Mouse (Mus musculus) olfactory bulb, adult 2 months (tissue): ENCODE data around the gene Csde1.

Experiments
- CTCF ChIP-seq: fragments of 200-500 bp; IDR thresholded peaks from 2 replicates; pipeline ENCODE4 v1.5.1; 2012; ENCODE audit warnings: low read depth, mild to moderate bottlenecking, low read length, moderate library complexity; ENCODE audit not compliant: insufficient read depth
- POLR2A ChIP-seq: fragments of 200-500 bp; IDR thresholded peaks from 2 replicates; pipeline ENCODE4 v1.6.1; 2012; ENCODE audit warnings: mild to moderate bottlenecking, low read depth, low read length, moderate library complexity; ENCODE audit not compliant: insufficient read depth

DNA sequence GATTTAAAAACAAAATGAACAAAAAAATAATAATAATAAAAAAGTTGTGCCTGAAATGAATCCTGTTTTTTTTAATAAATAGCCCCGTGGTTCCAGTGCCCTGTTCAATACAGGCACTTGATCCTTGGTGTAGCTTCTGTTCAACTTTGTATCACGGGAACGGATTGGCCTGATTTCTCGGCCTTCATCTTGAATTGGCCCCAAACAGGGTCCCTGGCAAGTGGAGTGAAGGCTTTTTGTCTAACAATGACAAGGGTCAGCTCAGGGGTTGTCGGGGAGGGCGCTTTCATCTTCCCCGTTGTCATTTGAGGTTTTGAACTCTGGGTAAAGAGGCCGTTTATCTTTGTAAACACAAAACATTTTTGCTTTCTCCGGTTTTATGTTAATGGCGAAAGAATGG is 37.5 kb downstream of the Csde1 start:
- TF ChIP-seq POLR2A = no peak
- TF ChIP-seq CTCF = no peak
